Mouse (Mus musculus): ENCODE data around the gene Rab3d.

DNA sequence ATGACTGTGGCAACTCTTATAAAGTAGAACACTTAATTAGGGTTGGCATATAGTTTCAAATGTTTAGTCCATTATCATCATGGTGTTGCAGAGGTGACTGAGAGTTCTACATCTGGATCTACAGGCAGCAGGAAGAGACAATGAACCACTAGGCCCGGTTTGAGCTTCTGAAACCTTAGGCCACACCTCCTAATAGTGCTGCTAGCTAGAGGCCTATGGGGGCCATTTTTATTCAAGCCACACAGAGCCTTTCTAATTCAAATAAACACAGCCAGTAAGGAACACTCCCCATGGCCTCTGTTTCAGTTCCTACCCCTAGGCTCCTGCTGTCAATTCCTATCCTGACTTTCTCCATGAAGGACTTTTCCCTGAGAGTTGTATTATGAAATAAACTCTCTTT lies 55.8 kb downstream of the Rab3d start:
- no peak for TF ChIP-seq CTCF (IDR thresholded peaks at IDR 0.05; ENCODE audit: low read depth)
- no peak for TF ChIP-seq EP300 (IDR thresholded peaks at IDR 0.05; ENCODE audit: low read depth)
